Mouse (Mus musculus): ENCODE data around the gene Pigm. TPM values are rescaled to one million over a fixed set of nuclear protein-coding genes. Genes with fewer than 3 reads are reported as not detected.

The Pigm gene
- polyA plus RNA-seq, 1 experiment from 2014 or later = 12.6 TPM

Other genes with a start within 250 kb of the Pigm start
- gene Pex19, start 249.8 kb upstream of the Pigm start, polyA plus RNA-seq (2014; fragmentation: Nextera tagmentation; extraction: Ambion mirVana) = 176 and 180 TPM in 2 replicates
- 119 and 127 TPM in 2 replicates for gene Dcaf8, start 228.5 kb upstream of the Pigm start, polyA plus RNA-seq (2014; fragmentation: Nextera tagmentation; extraction: Ambion mirVana)
- 81.9 and 82.3 TPM in 2 replicates for gene Pea15a, start 169.7 kb upstream of the Pigm start, polyA plus RNA-seq (2014; fragmentation: Nextera tagmentation; extraction: Ambion mirVana)
- 1.6 and 2.2 TPM in 2 replicates for gene Casq1, start 156.7 kb upstream of the Pigm start, polyA plus RNA-seq (2014; fragmentation: Nextera tagmentation; extraction: Ambion mirVana)
- not detected in 2 replicates for gene Atp1a4, start 118.1 kb upstream of the Pigm start, polyA plus RNA-seq (2014; fragmentation: Nextera tagmentation; extraction: Ambion mirVana)
- 31.9 and 35.4 TPM in 2 replicates for gene Igsf8, start 114.9 kb upstream of the Pigm start, polyA plus RNA-seq (2014; fragmentation: Nextera tagmentation; extraction: Ambion mirVana)
- gene Atp1a2, start 78.5 kb upstream of the Pigm start, polyA plus RNA-seq (2014; fragmentation: Nextera tagmentation; extraction: Ambion mirVana) = 1.4 and 1.5 TPM in 2 replicates
- gene Kcnj9, start 47.2 kb upstream of the Pigm start, polyA plus RNA-seq (2014; fragmentation: Nextera tagmentation; extraction: Ambion mirVana) = not detected in 2 replicates
- 0.07 and 0.11 TPM in 2 replicates for gene Kcnj10, start 35.3 kb upstream of the Pigm start, polyA plus RNA-seq (2014; fragmentation: Nextera tagmentation; extraction: Ambion mirVana)
- 0.25 TPM in 1 of 2 replicates, not detected in the other for gene Slamf9, start 98.8 kb downstream of the Pigm start, polyA plus RNA-seq (2014; fragmentation: Nextera tagmentation; extraction: Ambion mirVana)
- gene Igsf9, start 105.2 kb downstream of the Pigm start, polyA plus RNA-seq (2014; fragmentation: Nextera tagmentation; extraction: Ambion mirVana) = 52.7 and 53.1 TPM in 2 replicates
- 53.6 and 56.0 TPM in 2 replicates for gene Tagln2, start 123.5 kb downstream of the Pigm start, polyA plus RNA-seq (2014; fragmentation: Nextera tagmentation; extraction: Ambion mirVana)
- gene Cfap45, start 144.3 kb downstream of the Pigm start, polyA plus RNA-seq (2014; fragmentation: Nextera tagmentation; extraction: Ambion mirVana) = 0.68 and 1.3 TPM in 2 replicates
- gene Vsig8, start 179.4 kb downstream of the Pigm start, polyA plus RNA-seq (2014; fragmentation: Nextera tagmentation; extraction: Ambion mirVana) = 0.14 TPM in 1 of 2 replicates, not detected in the other
- gene Slamf8, start 214.0 kb downstream of the Pigm start, polyA plus RNA-seq (2014; fragmentation: Nextera tagmentation; extraction: Ambion mirVana) = 0.08 and 0.18 TPM in 2 replicates
- gene Fcrl6, start 226.0 kb downstream of the Pigm start, polyA plus RNA-seq (2014; fragmentation: Nextera tagmentation; extraction: Ambion mirVana) = 1.1 and 1.7 TPM in 2 replicates